Mouse (Mus musculus) retina, postnatal 7 days (tissue): Measurements from ENCODE around the gene Cacna1e.

ENCODE experiments used
- DNase-seq: peaks from one replicate; pipeline ENCODE4 v3.0.0-alpha.2; 2012; ENCODE audit warnings: low read depth, low spot score

Cacna1e gene

GRCm38 (mm10) chr1:154784862-154785261 lies 99.4 kb downstream of the Cacna1e start:
- DNase-seq = no peak

- no peak for DNase-seq
Measured at GRCm38 (mm10) chr1:154783521-154783920, 100.8 kb downstream of the Cacna1e start.

- no peak for DNase-seq
Measured at GRCm38 (mm10) chr1:154779908-154780514, 104.3 kb downstream of the Cacna1e start.

DNA sequence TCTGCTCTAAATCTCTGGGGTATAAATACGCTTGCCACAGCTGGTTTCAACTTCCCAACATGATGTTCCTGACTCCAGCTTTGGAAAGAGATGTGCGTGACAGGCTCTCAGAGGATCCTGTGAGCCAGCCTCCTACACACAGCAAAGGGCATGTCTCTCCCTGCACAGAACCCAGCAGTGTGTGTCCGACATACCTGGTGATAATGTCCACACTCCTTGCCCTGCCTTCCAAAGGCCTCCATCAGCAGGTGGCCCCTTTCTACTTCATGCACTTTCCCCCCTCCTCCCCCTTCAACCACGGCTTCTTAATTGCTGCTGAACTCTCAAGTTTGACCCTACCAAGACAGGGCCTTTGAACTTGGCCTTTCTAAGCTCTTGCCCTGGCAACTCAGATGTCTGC lies 108.0 kb downstream of the Cacna1e start:
- no peak for DNase-seq

- no peak for DNase-seq
Measured at GRCm38 (mm10) chr1:154774468-154774867, 109.8 kb downstream of the Cacna1e start.

DNA sequence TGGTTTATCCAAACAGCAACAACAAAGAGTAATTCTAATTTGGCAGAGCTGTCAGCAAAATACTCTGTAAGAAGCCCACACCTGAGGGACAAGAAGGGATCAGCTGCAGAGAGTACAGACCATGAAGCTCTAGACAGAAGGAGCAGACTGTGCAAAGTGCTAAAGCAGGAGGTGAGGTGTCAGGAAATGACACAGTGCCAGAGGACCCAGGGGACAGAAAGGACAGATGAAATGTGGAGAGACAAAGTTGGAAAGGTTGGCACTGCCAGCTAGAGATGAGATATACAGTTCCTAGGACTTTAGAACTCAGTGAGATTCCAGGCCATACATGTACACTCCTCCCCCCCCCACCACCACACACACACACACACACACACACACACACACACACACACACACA lies 113.2 kb downstream of the Cacna1e start:
- DNase-seq = no peak

- DNase-seq = no peak
Measured at GRCm38 (mm10) chr1:154770542-154770941, 113.8 kb downstream of the Cacna1e start.

- DNase-seq = no peak
Measured at GRCm38 (mm10) chr1:154763132-154763531, 121.2 kb downstream of the Cacna1e start.

- no peak for DNase-seq
Measured at GRCm38 (mm10) chr1:154752081-154752480, 132.2 kb downstream of the Cacna1e start.

GRCm38 (mm10) chr1:154748531-154748930 lies 135.8 kb downstream of the Cacna1e start:
- no peak for DNase-seq

DNA sequence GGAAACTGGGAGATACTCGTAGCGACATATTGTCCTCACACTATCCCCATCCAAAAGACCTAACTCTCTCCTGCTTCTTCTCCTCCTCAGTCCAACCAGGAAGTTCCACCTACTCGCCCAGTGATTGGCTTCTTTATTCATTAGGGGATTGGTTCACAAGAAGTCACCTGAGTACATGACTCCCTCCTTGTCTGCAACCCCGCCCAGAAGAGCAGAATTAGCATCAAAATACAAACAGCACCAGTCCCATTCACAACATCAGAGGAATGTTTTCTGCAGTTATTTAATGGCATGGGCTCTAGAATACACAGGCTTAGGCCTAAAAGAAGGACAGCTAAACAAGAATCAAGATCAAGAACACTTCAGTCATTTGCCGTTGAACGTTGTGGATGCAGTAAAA lies 139.1 kb downstream of the Cacna1e start:
- DNase-seq = no peak

GRCm38 (mm10) chr1:154730411-154730961 lies 153.8 kb downstream of the Cacna1e start:
- no peak for DNase-seq

- DNase-seq = peak; percentile 73
Measured at GRCm38 (mm10) chr1:154729269-154729980, 154.9 kb downstream of the Cacna1e start.

DNA sequence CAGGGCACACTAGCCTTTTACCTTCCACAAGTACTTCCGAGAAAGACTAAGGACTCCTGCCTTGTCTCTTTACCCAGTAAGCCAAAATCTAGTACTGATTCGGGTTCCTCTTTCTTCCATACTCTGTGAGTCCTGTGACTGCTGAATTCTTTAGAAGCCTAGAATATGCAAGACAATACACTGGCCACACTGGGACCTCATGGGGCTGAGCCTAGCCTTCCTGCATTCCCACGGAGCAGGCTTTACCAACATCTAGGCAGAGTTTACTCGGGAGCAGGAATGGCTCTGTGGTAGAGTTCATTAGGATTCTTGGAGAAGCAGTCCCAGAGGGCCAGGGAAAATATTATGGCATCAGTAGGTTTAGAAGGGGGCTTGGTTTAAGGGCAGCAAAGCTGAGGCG lies 155.6 kb downstream of the Cacna1e start:
- no peak for DNase-seq

DNA sequence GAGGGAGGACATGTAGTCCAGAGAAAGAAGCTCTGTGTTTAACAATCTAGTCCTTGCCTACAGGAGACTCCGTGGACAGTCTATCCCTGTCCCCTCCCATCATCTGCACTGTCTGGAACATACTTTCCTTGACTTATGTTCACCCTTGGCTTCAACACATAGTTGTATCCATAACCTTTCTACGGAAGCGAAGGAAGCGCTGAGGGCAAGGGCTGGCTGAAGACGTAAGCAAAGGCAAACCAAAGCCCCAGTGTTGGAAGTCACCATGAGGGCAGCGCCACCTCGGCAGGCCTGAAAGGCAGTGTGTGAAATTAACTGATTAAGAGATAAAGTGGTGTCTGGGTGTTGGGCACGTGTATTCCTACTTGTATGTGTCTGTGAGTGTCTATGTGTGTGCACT lies 156.6 kb downstream of the Cacna1e start:
- no peak for DNase-seq

GRCm38 (mm10) chr1:154726361-154727161 lies 157.7 kb downstream of the Cacna1e start:
- DNase-seq = peak; percentile 37

DNA sequence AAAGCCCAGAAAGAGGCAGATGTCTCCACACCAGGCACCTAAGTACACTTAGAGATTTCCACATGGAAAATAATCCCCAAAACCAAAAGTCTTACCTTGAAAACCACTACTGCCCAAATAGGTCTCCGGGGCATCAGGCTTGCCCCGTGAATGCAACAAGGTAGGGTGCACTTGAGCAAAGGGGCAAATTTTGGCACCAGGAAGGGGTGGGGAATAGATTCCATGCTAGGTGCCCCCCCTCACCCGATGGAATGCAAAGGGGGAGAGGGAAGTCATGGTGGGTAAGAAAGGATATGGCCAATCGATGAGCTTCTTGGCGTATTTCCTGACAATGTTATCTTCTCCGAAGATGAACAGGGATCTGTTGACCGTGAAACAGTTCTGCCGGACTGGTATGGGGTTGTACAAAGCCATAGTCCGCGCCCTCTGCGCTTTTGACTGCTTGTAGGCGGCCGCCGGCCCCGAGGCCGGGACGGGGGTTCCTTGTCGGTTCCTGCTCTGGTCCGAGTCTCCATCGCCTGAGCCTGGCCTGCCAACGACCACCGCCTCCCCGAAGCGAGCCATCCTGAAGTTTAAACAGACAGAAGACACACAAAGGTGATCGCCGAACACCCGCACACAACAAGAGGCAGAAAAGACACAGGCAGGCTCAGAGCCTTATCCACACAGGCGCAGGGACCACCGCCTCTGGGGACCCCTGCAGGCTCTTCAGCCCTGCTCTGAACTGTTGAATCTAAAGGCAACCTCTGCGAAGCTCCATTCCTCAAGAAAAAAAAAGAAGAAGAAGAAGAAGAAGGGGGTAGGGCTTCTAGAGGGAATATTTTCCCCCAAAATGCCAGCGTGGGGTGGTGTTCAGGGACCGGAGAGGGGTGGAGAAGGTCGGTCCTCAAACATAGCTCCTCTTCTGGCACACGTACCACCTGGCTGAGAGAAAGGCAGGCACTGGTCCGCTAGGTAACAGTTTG lies 158.7 kb downstream of the Cacna1e start:
- DNase-seq = no peak

GRCm38 (mm10) chr1:154723537-154724286 lies 160.6 kb downstream of the Cacna1e start:
- no peak for DNase-seq

DNA sequence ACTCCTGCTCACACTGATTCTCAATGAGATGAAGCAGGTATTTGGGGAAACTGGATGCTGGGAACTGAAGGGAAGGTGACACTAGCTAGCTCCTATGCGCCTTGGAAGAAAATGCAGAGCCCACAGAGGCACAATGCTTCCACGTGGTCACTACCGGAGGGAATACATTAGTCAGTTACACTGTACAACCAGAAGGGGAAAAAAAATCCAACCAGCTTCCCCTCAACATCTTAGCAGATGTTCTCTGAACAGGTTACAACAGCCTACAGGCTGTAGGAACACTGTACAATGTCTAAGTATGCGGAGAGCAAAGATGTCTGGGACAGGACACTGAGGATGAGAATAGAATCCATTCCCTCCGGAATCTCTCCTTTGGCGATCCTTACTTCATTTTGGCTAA lies 161.2 kb downstream of the Cacna1e start:
- no peak for DNase-seq

DNA sequence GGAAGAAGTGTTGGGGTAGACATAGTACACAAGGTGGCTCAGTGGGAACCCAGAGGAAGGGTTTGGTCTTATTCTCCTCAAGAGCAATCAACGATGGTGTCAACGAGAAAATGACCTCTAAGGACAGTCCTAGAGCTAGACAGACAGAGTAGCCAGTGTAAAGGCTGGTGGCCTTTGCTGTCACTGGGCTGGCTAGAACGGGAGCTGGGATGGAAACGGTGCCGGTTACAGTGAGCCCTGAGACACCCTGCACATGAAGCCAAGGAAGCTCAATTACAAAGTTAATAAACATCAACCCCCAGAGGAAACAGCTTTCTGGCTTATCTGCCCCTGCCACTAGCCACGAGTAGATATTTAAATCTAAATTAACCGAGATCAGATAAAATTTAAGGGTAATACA lies 168.7 kb downstream of the Cacna1e start:
- no peak for DNase-seq
